Mouse (Mus musculus) layer of hippocampus, adult 11-12 months (tissue): ENCODE data around the gene Rwdd2a.

Experiments
- DNase-seq: peaks from one replicate; pipeline ENCODE4 v3.0.0; 2022; ENCODE audit warnings: low spot score

Rwdd2a gene

DNA sequence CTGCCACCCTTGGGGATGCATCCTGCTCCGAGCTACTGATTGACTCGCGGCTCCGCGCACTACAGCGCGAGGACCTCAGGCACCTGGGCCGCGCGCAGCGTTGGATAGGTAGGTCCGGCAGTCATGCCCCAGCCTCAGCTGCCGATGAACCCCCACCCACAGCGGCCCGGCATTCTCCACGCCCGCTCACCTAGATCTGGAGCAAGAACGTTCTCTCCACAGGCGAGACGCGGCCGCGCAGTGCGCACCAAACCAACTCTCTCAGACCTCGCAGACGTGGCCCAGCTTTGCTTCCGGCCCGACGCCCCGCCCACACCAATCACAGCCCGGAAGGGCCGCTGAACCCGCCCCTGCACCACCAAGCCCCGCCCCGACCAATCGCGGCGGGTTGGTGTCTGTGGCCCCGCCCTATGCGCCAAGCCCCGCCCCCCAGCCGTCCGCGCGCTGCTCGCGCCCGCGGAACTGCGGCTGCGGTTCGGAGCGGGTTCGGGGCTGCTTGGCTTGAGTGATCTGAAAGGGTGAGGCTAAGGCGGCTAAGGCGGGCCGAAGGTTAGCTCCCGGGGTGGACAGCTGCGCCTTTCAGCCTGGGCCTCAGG, at the start of gene Rwdd2a, which contains the start of gene Pgm3:
Gene Rwdd2a, plus strand, starts transcription at position 452 of the 596 bp plus-strand sequence.
Gene Pgm3, minus strand, starts transcription at position 303 of the 596 bp plus-strand sequence.
- DNase-seq = peak; percentile 95

GRCm38 (mm10) chr9:86522335-86522734, 49.5 kb upstream of the Rwdd2a start:
- no peak for DNase-seq

- no peak for DNase-seq
Measured at GRCm38 (mm10) chr9:86525600-86525999, 46.2 kb upstream of the Rwdd2a start.

DNA sequence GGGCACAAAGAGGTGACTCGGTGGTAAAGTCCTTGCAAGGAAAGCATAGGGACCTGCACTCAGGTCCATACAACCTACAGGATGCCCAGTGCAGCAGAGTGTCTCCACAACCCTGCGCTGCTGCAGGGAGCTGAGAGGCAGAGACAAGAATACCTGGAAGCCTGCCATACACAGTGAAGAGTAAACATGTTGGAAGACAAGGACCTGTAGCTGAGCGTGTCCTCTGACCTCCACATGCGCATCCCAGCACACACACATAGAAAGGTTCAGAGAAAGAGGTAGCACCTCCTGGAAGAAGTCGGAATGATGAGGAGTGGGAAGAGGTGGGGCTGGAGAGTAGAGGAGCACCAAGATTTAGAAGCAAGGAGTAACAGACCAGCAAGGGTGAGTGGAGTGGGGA, 37.7 kb upstream of the Rwdd2a start:
- no peak for DNase-seq

GRCm38 (mm10) chr9:86543451-86543850, 28.3 kb upstream of the Rwdd2a start:
- DNase-seq = no peak

DNA sequence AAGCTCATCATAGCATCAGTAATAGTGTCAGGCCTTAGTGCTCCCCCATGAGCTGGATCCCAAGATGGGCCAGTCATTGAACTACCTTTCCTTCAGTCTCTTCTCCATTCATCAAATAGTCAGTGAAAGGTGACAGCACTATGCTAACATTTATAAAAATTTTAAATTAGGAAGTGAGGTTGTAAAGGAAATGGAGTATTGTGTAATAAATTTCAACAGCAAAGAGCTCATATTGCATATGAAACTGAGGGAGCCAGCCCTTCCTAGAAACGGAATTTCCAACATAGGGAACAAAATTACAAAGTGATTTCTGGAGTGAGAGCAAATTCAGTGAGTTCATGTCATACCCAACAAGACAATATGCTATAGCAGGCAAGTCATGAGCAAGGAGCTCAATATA, 27.2 kb upstream of the Rwdd2a start:
- no peak for DNase-seq

- DNase-seq = no peak
Measured at GRCm38 (mm10) chr9:86549637-86550162, 22.1 kb upstream of the Rwdd2a start.

GRCm38 (mm10) chr9:86550717-86551116, 21.1 kb upstream of the Rwdd2a start:
- DNase-seq = no peak

GRCm38 (mm10) chr9:86553886-86554285, 17.9 kb upstream of the Rwdd2a start:
- DNase-seq = no peak

DNA sequence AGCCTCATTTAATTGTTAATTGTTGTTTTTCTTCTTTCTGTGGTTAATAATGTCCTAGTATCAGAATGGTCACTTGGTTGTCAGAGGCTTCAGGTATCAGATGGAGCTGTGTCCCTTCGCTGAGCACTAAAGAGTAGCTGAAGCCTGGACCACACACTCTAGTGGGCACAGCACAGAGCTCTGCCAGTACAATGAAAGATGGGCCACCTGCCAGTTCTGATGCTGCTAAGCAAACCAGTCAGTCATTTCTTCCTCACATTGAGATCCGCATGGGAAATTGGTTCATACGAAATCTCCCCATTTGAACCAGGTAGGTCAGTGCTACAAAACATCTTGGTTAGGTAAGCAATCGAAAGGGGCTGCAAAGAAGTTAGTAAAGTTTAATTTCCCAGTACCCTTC, 17.1 kb upstream of the Rwdd2a start:
- DNase-seq = no peak

DNA sequence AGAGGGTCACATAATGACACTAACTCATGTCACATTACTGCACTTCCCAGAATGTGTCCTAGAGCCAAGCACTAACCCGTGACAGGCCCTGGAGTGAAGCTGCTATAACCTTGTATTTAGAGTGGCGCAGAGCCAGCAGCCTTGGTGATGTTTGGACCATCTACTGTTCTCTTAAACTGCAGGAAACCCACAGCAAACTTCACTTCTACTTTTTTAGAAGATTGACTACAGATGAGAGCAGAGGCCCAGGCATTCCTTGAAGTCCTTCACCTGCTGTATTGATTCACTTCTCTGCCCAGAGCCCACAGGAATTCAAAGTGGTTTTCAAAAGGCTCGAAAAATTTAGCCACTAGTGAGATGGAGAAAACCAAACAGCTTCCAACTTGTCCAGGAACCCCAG, 11.2 kb upstream of the Rwdd2a start:
- no peak for DNase-seq

- DNase-seq = no peak
Measured at GRCm38 (mm10) chr9:86569314-86569910, 2.4 kb upstream of the Rwdd2a start.

DNA sequence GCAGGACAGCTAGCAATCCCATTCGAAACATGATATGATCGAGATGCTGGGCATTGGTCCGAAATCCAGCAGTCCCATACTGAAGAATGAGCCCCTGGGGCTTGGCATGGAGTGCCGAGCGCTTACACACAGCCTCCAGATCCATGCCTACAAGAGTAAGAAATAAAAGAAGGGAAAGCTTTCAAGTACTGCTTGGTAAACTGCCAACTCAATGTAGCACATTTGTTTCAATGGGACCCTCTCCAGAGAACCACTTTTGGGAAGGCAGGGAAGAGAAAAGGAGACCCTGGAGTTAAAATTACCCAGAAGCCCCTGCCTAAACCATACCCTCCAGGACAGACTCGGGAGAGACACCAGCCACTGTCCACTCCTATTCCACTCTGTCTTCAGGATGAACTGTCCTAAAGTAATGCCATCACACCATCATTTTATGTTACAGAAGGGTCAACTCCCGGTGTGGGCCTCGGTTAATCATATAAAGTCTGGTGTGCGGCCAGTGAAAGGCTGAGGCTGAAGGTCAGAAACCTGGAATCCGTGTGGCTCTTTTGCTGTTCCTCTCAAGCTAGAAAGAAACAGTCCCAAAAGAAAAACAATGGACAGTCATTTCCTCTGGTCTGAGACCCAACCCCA, 1.4 kb upstream of the Rwdd2a start:
- DNase-seq = no peak

- no peak for DNase-seq
Measured at GRCm38 (mm10) chr9:86570946-86571345, 845 bp upstream of the Rwdd2a start.

DNA sequence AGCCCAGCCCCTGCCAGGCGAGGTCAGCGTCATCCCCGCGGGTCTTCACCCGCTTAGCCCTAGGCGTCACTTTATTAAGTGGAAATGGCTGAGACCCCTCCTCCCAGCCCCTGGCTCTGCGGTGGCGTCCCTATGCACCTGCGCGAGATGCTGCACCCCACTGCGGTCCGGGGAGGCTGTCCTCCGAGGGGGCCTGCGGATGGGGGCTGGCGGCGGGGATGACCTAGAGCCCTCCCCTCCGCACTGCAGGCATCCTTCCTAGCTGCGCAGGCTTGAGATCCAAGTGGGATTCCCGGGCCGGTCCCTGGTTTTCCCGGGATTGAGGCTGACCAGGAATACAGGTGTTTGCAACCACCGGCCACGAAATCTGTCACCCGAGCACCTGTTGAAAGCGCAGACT, 405 bp downstream of the Rwdd2a start:
- peak; percentile 40 for DNase-seq

DNA sequence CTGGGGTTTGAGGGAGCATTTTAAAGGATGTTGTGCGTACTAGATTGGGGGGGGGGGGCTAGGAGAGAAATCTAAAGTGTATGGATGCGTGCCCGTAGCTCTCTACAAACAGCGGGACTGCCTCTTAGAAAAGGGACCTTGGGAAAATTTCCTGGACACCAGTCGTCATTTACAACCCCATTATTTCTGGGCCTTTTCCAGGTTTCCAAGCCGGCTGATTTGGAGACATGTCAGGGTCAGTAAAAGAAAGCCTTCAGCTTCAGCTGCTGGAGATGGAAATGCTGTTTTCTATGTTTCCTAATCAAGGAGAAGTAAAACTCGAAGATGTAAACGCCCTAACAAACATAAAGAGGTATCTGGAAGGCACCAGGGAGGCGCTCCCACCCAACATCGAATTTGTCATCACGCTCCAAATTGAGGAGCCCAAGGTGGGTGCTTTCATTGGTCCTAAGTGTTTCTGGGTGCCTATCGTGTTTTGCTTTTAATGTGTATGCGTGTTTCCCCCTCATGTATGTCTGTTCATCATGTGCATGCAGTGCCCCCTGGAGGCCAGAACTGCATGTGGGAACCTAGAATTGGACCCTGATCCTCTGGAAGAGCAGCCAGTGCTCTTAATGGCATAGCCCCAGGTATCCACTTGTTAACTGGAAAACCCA, 973 bp downstream of the Rwdd2a start:
- peak; percentile 90 for DNase-seq

DNA sequence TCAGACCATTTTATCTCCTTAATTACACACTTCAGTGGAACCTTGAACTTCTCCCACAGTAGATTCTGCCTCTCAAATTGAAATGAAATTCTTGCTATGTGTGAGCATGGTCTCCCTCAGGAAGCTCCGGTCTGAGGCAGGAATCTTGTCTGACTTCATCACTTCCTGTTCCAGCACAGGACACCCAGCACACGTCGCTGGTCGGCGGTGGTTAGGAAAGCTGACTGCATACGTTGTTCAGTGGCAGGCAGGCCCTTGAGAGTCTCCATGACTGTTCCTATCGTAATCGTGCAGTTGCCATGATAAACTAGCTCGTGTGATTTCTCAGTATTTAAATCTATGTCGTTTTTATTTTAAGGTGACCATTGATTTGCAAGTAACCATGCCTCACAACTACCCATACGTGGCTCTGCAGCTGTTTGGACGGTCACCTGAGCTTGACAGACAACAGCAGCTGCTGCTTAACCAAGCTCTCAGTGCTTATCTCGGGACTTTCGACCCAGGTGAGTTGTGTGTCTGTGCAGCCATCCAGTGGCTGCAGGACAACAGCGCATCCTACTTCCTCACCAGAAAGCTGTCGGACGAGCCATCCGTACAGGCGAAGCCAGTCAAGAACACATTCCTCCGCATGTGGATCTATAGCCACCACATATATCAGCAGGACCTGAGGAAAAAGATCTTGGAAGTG, 2.0 kb downstream of the Rwdd2a start:
- DNase-seq = no peak

GRCm38 (mm10) chr9:86575178-86575577, 3.4 kb downstream of the Rwdd2a start:
- DNase-seq = no peak

DNA sequence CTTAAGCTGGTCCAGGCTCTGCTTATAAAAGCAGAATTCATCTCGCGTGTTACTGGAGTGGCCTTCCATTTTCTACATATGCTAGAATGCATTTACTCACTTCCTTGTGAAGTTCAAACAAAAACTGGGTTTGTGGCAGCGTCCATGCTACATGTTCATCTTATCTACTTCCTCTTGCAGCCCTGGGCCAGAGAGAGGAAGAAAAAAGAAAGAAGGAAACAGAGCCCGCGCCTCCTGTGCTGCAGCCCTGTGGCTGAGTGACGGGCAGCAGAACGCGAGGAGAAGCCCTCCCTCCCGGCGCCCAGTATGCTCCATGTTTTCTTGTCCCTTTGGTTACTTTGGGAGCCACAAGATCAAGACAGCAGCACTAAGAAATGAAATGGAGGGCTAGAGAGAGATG, 7.9 kb downstream of the Rwdd2a start:
- DNase-seq = no peak

DNA sequence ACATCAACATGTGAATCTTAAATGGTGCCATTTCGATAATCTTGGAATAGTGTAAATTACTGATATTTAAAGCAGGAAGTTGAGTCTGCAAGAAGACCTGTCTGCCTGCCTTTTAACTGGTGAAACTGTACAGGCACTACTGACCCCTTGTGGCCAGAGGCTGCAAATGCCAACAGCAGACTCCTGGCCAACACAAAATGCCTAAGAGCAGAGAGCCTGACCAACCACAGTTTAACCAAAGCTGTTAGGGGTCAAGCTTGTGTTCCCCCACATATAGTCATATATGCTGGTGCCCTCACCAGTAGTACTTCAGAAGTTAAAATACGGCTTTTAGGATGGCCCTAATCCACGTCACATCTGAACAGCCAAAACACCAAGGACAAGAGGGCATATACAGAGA, 11.9 kb downstream of the Rwdd2a start:
- DNase-seq = peak; percentile 75

GRCm38 (mm10) chr9:86587019-86587795, 15.4 kb downstream of the Rwdd2a start:
- DNase-seq = no peak
